Mouse (Mus musculus): ENCODE measurements around the gene Inpp5e. TPM values are rescaled to one million over a fixed set of nuclear protein-coding genes. Genes with fewer than 3 reads are reported as not detected.
A peak's percentile ranks its signal among the peaks of the same experiment; 100 is the strongest.
"Not testable (repeated sequence)": the region's sequence is repeated elsewhere in the genome, so short reads cannot be mapped to it uniquely, and the experiment has no call there.

Inpp5e gene
- total RNA-seq, 2 experiments from 2014 or later = 5.7 to 5.8 TPM

DNA sequence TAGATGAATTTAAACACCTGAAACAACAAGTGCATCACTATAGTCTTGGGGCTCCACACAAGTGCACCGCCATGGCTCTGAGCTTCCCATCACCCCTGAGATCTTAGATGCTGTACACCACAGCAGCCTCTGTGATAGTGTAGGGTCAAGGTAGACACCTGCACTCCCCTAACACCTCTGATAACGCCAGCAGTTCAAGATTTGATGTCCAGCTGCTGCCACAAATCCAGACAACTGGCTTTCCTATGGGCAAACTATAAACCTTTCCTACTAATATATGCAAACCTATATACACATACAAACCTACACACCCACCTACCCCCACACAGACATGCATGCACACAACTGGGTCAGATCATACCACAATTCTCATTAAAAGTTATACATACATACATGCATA lies 15.5 kb upstream of the Inpp5e start:
- no peak for DNase-seq
- intact Hi-C loops (cut with DNase I; ENCODE audit: low total_unique reads) = no loop called here

- intact Hi-C loops (cut with DNase I; ENCODE audit: low total_unique reads) = no loop called here
- no peak for DNase-seq
These were observed 14.1 kb upstream of the Inpp5e start for GRCm38 (mm10) chr2:26423086-26423485.

- DNase-seq = no peak
- intact Hi-C loops (cut with DNase I; ENCODE audit: low total_unique reads) = no loop called here
These were observed 13.0 kb upstream of the Inpp5e start for GRCm38 (mm10) chr2:26421969-26422368.

DNA sequence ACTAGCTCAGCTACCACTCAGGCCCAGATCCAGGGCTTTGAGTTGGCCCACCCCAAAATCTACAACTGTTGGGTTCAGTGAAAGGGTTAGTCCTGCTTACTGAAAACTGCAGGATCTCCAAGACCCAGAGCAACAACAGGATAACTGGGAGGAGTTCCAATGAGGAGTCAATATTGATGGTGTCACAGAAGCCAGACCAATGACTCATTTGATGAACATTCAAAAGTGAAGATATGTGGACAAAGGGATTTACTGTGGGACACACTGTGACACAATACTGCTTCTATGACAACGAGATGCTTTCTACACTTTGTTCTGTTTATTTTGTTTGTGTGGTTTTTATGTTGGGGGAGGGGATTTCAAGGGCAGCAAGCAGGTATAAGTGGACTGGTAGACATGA lies 9.1 kb upstream of the Inpp5e start:
- intact Hi-C loops (cut with DNase I; ENCODE audit: low total_unique reads) = no loop called here
- DNase-seq = no peak

DNA sequence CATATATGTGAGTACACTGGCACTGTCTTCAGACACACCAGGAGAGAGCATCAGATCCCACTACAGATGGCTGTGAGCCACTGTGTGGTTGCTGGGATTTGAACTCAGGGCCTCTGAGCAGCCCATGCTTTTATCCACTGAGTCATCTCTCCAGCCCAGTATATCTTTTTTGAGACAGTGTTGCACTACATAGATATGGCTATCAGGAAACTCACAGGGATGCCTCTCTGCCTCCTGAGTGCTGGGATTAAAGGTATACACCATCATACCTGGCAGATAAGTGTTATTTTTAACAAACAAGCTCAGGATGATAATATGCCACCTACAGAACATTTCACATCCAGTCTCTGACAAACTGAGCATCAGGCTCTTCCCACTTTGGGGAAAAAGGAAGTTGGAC lies 8.1 kb upstream of the Inpp5e start:
- no peak for DNase-seq
- intact Hi-C loops (cut with DNase I; ENCODE audit: low total_unique reads) = no loop called here

DNA sequence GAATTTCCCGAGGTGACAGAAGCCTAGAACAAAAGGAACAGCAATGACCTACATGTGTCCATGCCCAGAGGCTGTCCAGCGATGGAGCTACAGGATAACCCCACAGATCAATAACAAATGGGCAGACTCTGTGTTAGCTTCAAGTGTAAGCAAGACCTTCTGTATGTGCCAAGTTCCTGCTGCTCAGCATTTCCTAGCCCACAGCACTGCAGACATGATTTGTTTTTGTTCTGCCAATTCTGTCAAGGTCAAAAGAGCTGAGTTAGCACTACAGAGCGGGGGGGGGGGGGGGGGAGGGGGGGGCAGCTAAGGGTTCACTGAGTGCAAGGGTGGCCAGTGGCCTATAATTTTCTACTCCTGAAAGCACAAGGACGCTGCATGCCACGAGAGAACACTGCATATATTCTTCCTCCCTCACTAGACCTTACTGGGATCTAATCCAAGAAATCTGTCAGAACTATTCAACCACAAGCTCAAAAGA lies 2.0 kb upstream of the Inpp5e start:
- intact Hi-C loops (cut with DNase I; ENCODE audit: low total_unique reads) = no loop called here
- DNase-seq = no peak

DNA sequence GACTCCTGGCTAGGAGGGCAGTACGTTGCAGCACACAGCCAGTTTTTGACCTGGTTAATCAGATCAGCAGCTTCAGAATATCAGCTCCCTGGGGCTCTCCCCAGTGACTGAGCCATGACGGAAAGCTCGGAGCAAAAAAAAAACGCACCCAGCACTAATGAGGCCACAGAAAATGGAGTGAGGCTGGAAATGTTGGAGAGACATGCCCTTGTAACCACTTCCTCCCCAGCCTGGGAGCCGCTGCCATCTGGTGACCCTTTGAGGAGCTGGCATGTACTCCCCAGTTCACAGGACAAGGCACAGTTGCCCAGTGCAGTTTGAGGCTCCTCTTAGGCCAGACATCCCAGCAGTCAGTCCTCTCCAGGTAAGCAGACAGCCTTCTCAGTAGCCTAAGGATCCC lies 1.1 kb upstream of the Inpp5e start:
- no peak for DNase-seq
- intact Hi-C loops (cut with DNase I; ENCODE audit: low total_unique reads) = no loop called here

DNA sequence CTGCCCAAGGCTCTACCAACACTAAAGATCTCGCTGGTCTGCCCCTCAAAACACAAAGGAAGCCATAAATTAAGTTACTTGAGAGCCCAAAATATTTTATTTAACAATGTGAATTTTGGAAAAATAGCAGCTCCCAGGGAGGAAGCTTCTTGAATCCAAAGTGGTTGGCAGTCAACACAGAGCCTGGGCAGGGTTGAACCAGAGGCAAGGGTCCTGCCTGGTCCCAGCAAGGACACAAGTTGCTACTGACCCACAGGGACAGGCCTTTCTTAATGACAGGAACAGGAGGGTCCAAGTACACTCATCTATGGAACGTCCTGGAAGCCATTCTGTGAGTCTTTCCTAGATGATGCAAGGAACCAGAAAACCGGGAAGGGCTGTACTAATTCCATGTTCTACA lies 359 bp upstream of the Inpp5e start:
- intact Hi-C loops (cut with DNase I; ENCODE audit: low total_unique reads) = no loop called here
- no peak for DNase-seq

DNA sequence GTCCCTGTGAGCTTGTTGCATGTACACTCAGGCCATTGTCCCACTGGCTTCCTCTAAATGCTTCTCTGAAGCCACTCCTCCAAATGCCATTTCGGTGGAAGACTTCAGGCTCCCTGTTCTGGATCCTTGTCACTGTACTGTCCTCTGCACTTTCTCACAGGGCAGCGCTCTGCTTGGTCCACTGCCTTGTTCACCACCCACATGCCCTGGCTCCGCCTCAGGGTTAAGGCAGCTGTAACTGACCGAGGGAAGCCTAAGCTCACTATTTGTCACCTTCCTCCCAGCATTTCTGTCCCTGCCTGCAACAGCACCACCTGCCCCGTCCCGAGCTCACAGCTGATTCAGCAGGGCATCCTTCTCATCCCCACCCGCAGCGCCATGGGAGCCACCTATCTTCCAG lies 5.7 kb downstream of the Inpp5e start:
- intact Hi-C loops (cut with DNase I; ENCODE audit: low total_unique reads) = no loop called here

GRCm38 (mm10) chr2:26402265-26402664 lies 6.7 kb downstream of the Inpp5e start:
- no peak for DNase-seq
- intact Hi-C loops (cut with DNase I; ENCODE audit: low total_unique reads) = no loop called here

More for the DNA sequence above, 5.7 kb downstream of the Inpp5e start:
- no peak for DNase-seq

DNA sequence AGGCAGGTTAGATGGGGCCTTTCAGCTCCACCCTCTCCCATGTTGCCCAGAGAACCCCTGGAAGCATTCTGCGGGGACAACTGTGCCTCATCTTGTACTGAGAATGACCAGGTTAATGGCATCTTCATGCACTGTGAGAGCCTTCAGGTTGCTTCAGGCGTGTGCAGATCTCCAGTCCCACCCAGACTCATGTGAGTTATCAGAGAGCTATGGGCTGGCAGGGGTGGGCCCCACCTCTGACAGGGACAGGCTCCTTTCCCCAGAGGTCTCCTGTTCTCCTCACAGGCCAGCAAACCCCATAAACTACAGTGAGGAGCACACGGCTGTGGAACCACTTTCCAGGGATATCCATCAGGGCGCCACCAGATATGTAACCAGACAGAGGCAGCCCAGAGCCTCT lies 8.0 kb downstream of the Inpp5e start:
- intact Hi-C loops (cut with DNase I; ENCODE audit: low total_unique reads) = no loop called here
- DNase-seq = no peak

- intact Hi-C loops (cut with DNase I; ENCODE audit: low total_unique reads) = no loop called here
- no peak for DNase-seq
These were observed 8.7 kb downstream of the Inpp5e start for GRCm38 (mm10) chr2:26400296-26400695.

DNA sequence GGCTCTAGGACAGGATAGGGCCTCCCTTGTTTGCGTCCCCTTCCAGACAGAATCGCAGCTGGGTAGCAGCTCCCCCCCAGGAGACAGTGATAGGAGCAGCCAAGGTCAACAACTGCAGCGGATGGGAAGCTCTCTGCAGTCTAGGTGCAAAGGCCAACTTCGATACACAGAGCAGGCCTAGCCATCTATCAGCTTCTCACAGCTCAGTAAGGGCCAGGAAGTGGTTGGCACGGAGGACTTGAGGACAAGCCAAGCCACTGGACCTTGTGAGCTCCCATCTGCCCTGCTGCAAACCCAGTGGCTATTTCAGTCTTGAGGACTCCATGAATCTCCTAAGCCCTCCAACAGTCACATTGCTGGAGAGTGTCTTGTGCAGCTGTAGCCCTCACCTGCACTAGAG lies 9.4 kb downstream of the Inpp5e start:
- intact Hi-C loops (cut with DNase I; ENCODE audit: low total_unique reads) = no loop called here
- DNase-seq = peak; percentile 46

DNA sequence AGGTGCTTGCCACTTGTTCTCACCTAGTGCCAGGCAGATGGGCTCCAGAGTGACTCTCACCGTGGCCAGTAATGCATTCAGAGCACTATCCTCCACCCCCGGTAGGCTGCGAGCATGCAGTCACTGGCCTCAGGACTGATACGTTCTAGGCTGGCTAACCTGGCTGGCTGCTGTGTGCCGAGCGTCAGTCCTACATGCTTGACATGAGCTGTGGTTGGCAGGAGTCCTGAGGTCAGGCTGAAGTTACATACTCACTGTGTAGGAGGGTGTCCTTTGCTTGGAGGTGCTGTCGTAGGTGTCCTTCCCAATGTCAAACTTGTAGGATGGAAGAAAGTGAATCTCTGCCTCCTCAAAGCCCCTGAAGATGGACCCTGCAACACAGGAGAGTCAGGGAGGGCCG lies 10.0 kb downstream of the Inpp5e start:
- intact Hi-C loops (cut with DNase I; ENCODE audit: low total_unique reads) = no loop called here
- no peak for DNase-seq

- no peak for DNase-seq
- intact Hi-C loops (cut with DNase I; ENCODE audit: low total_unique reads) = loop anchor here (5.0 kb wide), 1 partner anchor 51 kb away; no protein-coding TSS in a partner anchor
These were observed 17.4 kb downstream of the Inpp5e start for GRCm38 (mm10) chr2:26391617-26392016.

DNA sequence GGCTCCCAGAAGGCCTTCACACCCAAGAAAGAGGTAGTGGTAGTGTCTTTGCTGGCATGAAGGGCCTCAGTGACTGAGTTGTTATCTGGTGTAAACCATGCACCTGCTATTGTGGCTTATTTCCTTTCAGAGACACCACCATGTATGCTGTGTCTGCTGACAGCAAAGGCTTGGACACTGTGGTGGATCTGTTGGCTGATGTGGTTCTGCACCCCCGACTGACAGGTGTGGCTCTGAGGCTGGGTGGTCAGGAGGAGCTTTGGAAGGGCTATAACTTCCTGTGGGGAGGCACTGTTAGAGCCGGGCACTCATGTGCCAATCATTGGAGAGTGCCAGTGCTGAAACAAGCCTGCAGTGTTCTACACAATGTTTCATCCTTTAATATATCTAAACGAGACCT lies 18.0 kb downstream of the Inpp5e start:
- intact Hi-C loops (cut with DNase I; ENCODE audit: low total_unique reads) = loop anchor here (5.0 kb wide), 1 partner anchor 51 kb away; no protein-coding TSS in a partner anchor
- no peak for DNase-seq

- peak; percentile 85 for DNase-seq
- intact Hi-C loops (cut with DNase I; ENCODE audit: low total_unique reads) = no loop called here
These were observed 19.8 kb downstream of the Inpp5e start, which contains the start of the genes Entr1 and Pmpca for GRCm38 (mm10) chr2:26389154-26389690. Gene Entr1, minus strand, starts transcription at chr2:26389316. Gene Pmpca, plus strand, starts transcription at chr2:26389339.

- intact Hi-C loops (cut with DNase I; ENCODE audit: low total_unique reads) = no loop called here
- DNase-seq = peak; percentile 33
These were observed 20.3 kb downstream of the Inpp5e start for GRCm38 (mm10) chr2:26388682-26389153.

DNA sequence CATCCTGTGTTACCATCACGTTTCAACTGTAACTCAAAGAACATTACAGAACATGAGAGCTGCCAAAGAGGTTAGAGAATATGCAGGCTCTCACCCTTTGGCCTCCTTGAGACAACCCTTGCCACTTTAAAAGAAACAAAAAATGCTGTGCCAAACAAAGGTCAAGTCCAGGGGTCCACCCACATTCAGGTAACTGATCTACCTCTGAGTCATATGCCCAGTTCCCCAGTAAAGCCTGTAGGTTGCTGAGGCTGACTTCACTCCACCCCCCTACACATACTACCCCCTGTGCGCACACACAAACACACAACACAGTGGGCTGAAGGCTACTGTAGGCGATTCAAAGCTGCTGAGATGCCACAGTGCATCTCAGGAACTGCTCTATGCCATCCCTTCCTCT lies 21.3 kb downstream of the Inpp5e start:
- no peak for DNase-seq
- intact Hi-C loops (cut with DNase I; ENCODE audit: low total_unique reads) = no loop called here

DNA sequence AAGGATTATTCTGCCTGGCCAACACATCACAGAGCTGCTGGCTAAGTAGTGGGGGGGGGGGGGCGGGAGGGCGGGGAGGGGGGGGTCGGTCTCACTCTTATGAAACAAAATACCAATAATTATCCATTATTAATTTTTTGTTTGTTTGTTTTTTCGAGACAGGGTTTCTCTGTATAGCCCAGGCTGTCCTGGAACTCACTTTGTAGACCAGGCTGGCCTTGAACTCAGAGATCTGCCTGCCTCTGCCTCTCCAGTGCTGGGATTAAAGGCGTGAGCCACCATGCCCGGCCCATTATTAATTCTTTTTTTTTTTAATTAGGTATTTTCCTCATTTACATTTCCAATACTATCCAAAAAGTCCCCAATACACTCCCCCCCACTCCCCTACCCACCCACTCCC lies 28.1 kb downstream of the Inpp5e start:
- intact Hi-C loops (cut with DNase I; ENCODE audit: low total_unique reads); DNase-seq: not testable (repeated sequence)

- intact Hi-C loops (cut with DNase I; ENCODE audit: low total_unique reads) = no loop called here
- peak; percentile 84 for DNase-seq
These were observed 28.8 kb downstream of the Inpp5e start, which contains the start of gene Snapc4 for GRCm38 (mm10) chr2:26380131-26380771. Gene Snapc4, minus strand, starts transcription at chr2:26380653.

Measured in gastrocnemius, postnatal 14 days (tissue).